Mouse (Mus musculus) MN1 (cell line): ENCODE results near the gene Ldhd.
A peak's percentile ranks its signal among the peaks of the same experiment; 100 is the strongest.

ENCODE experiments used
- DNase-seq: peaks from one replicate; pipeline ENCODE4 v3.0.0-alpha.2; 2016; ENCODE audit warnings: low spot score

The Ldhd gene

DNA sequence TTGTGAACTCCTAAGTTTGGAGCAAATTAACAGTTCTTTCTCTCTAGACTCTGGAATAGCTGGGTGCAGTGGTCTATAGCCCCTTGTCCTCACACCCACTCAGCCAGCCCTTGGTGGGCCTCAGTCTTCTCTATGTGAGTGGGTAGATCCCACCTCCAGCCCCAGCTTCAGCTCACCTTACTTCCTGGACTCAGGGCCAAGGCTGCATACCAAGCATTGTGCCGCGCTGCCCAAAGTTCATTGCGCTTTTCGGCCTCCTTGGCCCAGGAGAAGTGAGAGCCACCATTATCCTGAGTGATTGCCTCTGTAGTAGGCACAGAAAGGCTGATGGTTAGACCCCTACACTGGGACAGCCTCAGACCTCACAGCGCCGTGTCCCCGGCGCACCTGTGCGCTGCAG lies 2.3 kb downstream of the Ldhd start:
- no peak for DNase-seq

DNA sequence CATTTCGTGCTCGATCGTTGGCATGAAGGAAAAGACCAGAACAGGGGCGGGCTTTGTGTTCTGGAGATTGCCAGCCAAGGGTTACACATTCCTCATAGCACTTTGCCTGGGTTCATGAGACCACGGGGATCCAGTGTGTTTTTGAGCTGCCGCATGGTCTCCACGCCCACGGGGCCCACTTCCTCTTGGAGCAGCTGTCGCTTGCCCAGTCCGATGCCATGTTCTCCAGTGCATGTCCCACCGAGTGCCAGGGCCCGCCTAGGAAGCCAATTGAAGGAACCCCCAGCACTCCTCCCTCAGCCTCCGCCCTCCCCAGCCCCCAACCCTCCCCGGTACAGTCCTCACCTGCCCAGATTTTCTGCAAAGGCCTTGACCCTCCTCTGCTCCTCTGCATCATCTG lies 3.2 kb downstream of the Ldhd start:
- no peak for DNase-seq

DNA sequence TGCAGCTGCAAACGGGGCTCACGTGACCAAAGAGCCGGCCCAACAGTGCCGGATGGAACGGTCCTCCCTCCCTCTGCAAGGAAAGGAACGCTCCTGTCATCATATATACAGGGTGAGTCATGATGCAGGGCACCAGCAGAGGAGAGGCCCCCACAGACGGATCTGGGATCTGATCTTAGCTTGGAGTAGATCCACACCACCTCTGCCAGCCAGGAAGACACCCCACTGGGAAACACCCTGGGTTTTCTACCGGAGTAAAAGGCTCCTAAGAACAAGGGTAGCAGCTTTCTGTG lies 3.7 kb downstream of the Ldhd start:
- DNase-seq: peak; percentile 77

DNA sequence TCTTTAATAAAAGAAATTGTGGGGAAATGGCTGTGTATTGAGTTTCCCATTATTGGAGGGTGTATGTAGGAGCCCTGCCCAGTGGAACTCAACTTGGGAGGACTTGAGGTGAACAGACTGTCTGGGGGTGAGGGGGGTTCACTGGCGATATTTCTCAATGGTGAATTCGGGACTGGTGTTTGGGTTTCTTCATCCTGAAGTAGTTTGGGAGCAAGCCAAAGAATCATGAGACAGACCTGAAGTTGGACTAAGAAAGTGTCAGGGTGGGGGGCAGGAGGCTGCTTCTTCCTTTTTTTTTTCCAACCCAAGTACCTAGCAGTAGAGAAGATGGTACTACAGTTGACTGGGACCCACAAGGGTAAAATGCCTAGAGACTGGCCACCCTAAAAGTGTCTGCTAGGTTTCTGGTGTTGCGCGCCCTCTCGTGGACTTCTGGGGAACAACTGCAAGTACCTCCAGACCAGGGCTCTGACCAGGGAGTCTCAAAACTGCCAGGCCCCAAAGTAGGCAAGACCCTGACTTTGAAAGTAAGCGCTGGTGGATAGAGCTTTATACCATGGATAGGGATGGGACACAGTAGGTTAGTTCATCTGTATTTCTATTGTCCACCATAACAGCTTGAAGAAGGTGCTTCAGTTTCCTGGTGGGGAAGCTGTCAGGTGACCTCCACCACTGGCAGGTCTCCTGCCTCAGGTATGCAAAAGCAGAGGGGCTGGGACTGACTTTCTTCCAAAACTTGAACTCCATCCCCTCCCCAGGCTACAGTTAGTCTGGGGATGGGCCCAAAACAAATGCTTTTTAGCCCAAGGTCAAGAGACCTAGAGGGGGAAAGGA lies 4.3 kb downstream of the Ldhd start:
- DNase-seq: peak; percentile 90

DNA sequence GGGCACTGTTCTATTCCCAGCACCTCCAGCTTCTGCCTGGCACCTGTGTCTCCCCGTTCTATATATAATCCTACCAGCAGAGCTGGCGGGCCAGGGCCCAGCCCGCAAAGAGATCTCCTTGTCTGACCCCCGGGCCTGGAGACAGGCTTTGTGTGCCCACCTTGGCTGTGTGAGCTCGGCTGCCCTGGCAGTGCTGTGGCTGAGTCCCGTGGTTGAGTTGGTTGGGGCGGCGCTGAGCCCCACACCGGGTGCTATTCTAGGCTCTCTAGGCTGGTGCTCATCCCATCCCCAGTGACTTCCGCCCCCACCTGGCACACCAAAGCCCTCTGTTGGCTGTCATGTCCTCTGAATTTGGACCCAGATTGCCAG lies 5.3 kb downstream of the Ldhd start:
- DNase-seq: no peak

DNA sequence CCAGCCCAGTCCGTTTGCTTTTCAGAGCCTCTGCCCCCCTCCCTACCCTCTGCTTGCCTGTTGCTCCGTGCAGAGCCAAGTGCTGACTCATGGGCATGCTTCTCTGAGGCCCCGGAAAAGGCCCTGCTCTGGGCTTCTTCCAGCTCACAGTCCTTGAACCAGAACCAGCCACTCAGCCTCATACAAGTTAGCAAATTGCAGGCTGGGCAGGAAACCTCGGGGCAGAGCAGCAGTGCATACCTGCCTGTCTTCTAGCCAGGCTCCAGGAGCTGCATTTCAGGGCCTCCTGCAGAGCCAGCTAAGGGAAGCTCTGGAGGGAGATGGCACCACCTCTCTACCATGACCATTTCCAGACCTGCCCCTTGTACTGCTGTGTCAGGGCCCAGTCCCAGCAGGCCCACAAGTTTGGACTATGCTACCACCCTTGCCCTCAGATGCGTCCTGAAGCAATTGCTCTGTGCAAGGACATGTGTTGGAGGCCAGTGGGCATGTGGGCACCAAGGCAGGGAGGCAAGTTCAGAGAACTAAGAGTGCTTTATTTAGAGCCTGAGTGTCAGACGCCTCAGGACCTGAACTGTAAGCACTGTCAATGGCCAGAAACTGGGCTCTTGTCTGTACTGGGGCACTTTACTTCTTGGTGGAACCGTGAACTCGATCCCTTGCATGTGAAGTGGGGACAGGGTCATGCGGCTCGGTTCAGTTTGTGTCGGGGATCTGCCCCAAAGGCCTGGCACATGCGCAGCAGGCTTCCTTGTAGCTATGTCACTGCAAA lies 5.9 kb downstream of the Ldhd start:
- peak; percentile 89 for DNase-seq

DNA sequence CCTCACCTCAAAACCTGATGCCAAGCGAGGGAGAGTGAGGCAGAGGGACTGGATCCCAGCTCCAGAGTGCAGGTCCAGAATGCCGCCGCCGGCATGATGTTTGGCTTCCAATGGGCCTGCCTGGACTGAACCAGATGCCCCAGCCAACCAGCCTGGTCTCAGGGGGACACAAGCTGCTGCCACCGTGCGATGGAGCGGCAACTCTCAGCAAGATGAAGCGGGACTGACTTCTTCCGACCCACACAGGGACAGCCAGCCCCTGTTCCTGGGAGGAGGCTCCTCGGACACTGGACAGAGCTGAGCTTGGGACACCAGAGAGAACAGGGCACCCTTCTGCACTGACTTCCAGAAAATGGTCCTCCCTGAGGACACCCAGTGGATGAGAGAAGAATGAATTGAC lies 7.6 kb downstream of the Ldhd start:
- peak; percentile 55 for DNase-seq

DNA sequence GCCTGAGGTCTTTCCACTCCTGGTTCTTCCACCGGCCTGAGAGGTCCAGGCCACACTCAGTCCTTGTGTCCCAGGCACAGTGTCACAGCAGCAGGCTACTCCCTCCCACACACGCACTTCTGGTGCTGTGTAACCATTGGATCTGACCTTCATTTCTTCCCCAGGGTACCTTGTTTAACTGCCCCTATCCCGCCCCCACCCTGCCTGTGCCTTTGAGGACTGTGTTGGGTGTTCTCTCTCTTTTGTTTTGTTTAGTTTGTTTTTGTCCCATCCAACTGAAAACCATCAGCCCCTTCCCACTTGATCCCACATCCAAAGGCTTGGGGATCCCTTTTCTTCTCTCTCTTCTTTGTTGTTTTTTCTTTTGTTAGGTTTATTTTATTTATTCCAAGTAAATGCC lies 8.1 kb downstream of the Ldhd start:
- no peak for DNase-seq

DNA sequence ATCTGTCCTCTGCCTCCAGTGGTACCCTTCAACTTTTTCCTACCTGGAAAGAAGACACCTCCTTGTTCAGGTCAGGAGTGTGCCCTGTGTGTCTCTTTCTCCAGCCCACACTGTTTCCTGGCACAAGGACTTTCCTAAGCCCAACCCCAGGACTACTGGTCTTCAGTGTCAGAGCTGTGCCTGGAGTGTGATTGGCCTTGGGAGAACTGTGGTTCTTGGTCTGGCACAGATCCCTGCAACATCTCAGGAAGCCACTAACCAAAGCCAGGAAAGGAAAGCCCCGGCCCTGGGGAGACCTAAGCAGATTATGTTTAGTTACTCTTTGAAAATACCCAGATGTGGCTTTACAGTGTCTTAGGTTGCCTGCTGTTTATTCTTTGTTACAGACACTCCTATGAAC lies 10.2 kb downstream of the Ldhd start:
- DNase-seq: peak; percentile 97

DNA sequence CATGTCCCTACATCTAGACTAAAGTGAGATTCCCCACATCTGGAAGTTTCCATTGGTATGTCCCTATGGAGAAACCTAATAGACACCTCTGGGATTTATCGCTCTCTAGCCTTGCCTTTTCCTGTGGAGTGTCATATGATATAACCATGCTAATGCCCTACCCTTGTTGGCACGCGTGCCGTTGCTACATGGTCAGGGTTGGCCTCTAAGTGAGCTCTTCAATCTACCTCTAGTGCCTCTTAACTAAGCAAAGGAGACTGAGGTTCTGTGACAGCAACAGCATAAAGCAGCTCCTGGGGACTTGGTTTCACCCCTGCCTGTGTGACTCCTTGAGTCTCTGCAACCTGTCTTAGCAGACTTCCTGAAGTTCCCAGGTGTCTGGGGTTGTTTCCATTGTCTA lies 11.9 kb downstream of the Ldhd start:
- DNase-seq: no peak

DNA sequence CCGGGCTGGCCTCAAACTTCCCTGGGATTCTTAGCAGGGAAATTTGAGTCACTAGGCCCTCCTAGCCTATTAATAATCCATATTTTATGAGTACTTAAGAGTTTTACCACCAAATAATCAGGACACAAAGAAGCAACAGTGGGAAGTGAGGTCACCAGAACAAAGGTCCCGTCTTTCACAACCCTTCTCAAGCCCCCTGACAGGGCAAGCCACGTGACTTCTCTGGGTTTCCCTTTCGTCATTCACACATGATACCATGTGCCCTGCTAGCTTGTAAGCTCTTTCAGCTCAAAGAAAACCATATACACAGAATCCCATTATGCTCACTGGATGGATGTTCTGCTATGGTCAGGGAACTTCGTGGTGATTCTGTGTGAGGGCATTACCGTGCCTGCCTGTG lies 12.4 kb downstream of the Ldhd start:
- no peak for DNase-seq

DNA sequence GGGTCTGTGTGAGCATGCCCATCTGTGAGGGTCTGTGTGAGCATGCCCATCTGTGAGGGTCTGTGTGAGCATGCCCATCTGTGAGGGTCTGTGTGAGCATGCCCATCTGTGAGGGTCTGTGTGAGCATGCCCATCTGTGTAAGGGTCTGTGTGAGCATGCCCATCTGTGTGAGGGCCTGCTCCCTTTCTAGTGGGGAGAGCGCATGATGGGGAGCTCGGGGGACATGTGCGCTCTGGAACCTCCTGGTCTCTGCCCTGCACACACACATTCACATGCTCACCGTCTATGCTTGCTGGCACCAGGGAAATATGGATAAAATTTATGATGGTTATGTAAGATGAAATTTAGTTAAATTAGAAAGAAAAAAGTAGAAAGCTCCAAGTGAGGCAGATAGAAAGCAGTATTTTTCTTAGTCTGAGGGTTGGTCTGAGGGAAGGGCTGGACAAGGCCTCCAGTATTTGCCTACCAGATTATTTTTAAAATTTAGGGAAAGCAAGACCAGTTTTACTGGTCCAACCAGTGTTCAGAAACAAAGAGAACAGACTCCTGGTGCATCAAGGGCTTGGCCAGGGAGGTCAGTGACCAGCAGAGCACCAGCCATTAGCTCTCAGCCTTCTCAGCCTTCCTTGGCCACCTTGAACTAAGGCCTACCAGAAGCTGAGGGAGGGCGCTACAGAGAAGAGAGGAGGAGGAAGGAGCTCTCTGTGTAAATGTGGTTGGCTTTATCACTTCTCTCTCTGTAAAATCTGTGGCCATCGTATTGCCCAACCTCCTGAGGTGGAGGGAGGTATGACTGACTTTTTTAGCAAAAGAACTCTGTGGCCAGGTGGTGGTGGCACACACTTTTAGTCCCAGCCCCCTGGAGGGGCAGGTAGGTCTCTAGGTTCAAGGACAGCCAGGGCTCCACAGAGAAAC lies 15.1 kb downstream of the Ldhd start:
- no peak for DNase-seq

DNA sequence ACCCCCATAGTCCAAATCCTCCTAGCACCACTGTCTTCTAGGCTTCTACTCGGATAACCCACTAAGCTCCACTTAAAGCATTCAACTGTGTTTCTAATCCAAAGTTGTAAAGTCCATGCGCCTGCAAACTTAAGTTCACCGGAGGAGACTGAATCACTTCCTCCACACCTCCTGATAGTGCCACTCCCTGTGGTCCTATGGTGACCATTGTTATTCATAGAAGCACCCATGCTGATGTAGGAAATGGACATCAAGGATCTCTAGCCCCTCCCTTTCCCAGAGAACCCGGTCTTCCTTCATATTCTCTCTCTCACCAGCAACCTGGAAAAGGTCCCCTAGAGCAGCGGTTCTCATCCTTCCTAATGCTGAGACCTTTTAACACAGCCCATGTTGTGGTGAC lies 17.0 kb downstream of the Ldhd start:
- no peak for DNase-seq

DNA sequence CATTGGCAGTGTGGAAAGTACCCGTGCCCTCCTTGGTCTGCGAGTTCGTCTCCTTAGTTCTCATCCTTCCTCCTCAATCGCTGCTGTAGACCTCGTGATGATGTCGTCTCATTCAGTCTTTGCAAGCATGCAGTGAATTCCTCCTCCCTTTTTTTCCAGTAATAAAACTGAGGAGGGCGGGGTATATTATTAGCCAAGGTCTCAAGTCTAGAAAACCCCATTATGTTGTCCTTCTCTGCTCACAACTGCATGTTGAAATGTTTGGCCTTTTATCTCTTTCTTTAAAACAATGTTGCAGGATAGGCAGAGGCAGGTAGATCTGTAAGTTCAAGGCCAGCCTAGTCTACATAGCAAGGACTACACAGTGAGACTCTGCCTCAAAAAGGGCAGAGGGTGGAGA lies 22.8 kb downstream of the Ldhd start:
- DNase-seq: no peak

DNA sequence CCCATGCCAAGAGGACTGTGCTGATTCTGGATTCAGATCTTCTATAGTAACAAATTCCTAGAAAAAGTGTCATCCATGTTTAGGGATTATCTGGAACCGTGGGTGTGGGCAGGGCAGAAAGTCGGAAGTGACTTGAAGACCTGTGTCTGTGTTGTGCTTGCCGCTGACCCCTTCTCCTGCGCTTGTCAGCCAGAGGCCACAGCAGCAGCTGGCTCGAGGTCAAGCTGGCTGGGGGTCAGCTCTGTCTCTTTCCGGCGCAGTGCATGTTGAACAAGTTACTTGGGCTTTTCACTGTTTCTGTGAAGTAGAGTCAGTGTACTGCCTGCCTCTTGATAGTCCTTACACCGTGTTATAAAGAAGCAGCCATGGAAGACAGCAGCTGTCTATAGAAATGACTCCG lies 23.2 kb downstream of the Ldhd start:
- no peak for DNase-seq

DNA sequence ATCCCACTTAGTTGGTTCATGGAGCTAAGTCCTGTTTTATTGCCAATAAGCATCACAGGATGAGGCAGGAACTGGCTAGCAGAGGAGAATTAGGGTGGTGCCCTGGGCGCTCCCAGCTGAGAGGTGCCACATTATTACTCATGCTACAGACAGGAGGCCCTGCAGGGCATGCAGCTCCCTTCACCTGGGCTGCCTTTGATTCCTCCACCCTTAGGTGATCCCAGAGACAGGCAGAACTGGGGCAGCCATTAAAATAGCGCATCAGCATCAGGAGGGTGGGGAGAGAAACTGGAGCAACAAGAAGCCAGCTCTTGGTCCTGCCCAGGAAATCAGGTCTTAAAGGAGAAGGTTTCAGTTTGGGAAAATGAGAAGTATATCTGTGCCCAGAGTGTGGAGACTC lies 25.2 kb downstream of the Ldhd start:
- no peak for DNase-seq

DNA sequence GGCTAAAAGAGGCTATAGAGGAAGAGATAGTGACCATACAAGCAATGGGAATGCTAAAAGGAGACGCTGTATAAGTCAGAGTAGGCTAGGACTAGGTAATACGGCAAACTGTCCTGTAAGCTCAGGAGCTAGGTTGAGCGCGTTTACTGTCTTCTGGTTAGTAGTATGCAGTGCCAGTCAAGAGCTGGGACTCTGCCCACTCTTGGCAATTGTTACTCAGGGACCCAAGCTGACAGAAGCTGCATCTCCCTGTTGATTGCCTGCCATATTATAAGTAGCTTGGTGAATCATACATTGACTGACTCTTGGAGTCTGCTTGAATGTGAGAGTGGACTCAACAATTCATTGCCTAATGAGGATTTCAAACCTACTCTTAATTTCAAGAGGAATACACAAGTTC lies 28.1 kb downstream of the Ldhd start:
- DNase-seq: no peak

DNA sequence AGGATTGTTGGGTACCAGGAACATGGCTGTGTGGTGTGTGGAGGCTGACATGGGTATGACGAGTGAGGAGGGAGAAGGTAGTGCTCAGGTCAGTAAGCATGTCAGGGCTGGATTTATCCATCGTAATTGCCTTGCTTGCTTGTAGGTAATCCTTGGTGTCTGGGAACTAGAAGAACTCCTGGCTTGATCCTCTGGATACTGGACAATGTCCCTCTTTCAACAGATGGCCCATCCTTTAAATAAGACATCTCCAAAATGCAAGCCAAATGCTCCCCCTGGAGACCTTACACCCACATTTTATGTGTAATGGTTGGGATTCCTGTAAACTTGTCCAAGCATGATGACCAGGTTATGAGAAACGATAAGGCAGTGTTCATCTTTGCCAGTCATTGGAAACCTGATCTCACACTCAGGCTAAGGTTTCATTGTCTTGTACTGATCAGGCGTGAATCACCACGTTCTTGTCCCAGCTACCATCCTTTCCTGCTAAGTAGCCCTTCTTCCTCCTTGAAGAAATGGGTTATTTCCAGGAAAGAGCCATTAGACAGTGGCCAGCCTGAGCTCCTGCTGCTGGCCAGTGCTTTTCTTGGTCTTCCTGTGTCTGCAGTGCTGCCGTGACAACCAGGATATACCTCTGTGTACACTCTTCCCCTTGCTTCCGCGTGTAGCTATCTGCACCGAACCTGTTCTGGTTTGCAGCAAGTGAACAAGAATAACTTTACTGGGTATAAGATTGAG lies 30.3 kb downstream of the Ldhd start:
- peak; percentile 48 for DNase-seq

DNA sequence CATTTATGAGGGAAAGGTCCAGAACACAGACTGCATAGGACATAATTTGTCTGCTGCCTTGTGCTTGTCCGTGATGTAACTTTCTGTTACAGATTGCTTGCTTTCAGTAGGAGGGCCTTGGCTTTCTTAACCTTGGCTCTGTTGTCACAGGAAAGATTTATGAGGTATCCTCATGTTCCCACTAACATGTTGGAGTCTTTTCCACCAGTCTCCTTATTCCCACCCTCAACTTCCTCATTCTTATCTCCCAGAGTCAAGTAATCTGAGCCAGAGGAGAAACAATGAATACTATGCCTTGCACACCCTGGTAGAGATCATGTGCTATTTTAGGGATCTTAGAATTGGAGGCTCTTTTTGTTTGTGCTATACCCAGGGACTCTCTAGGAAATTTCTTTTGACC lies 32.9 kb downstream of the Ldhd start:
- DNase-seq: peak; percentile 53

DNA sequence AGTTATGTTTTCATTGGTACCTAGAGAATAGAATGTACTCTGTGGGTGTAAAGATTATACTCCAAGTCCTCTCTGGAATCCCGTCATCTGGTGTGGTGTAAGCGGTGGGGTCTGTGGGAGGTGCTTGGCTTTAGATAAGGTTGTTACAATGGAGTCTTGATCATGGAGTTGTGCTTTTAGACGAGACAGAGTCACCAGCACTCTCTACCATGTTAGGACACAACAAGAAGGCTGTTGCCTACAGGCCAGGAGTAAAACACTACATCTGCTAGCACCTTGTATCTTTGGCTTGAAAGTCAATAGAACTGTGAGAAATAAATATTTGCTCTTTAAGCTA lies 33.7 kb downstream of the Ldhd start:
- no peak for DNase-seq

DNA sequence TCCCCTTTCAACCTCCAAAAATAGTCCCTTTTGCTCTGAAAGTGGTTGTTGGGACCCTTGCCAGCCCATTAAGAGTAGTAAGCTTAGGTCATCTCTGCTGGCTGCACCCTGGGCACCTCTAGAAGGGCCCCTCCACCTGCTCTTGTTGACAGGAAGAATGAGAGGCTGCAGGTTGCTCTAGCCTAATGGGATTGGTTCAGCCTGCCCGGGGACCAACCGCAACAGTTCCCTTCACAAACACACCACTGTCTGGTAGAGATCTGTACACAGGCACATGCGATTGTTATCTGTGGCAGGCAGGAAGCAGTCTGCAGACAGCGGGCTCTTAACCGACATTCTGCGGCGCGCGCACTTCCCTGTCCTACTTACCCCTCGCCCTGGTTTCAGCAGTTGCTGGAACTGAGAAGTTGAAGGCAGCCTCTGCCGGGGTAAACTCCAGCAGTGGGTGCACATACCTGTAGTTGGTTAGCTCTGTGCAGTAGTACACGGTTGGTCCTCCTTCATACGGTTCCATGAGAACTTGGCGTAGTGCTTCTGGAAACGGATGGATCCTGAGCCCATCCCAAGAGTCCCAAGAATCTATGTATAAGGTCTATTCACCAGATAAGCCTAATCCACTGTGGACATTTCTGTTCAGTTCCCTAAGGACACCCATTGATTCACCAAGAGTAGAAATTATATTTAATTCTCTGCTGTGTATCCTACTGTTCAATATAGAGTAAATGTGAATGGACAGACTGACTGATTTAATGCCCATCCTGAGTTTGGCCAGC lies 34.3 kb downstream of the Ldhd start:
- DNase-seq: peak; percentile 96

DNA sequence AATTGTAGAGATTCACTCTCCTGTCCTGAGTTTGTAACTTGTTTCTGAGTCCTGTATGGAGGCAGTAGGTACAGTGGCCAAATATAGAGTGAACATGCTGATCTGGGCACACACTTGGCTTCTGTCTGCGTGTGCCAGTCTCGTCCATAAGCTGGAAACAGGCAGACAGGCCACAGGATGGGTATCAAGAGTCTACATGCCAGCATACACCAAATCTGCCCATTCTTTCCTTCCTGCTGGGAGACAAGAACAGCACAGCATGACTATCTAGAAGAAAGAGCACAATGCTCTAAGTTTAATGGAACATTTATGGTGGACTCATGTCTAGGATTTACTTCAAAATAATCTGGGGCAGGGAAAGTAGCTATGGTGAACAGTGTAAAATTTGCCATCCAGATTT lies 35.2 kb downstream of the Ldhd start:
- DNase-seq: no peak
